Mouse (Mus musculus) E14TG2a.4 (cell line): ENCODE measurements around the gene Angptl6.

Experiments used
- H3K27me3 ChIP-seq: 2 replicates; pipeline ENCODE4 v1.6.1; 2014; ENCODE audit warnings: low read length, control low read depth; ENCODE audit not compliant: insufficient read depth
- H3K36me3 ChIP-seq: 2 replicates; pipeline ENCODE4 v1.6.1; 2014; ENCODE audit warnings: low read length, control low read depth; ENCODE audit not compliant: insufficient read depth
- H3K4me1 ChIP-seq: replicated peaks from 2 replicates; pipeline ENCODE4 v1.6.1; 2014; ENCODE audit warnings: low read depth, low read length, control low read depth
- H3K4me3 ChIP-seq: replicated peaks from 2 replicates; pipeline ENCODE4 v1.5.1; 2014; ENCODE audit warnings: mild to moderate bottlenecking, low read length
- H3K9me3 ChIP-seq: 2 replicates; pipeline ENCODE4 v1.6.1; 2014; ENCODE audit warnings: low read length, control low read depth
- CTCF ChIP-seq: conservative IDR thresholded peaks from 2 replicates; pipeline ENCODE4 v1.5.1; 2014; ENCODE audit warnings: low read length
- NANOG ChIP-seq: IDR thresholded peaks from 2 replicates; pipeline ENCODE4 v1.6.1; 2014; ENCODE audit warnings: borderline replicate concordance, low read length, mixed read lengths
- POU5F1 ChIP-seq: IDR thresholded peaks from 2 replicates; pipeline ENCODE4 v1.6.1; 2014; ENCODE audit warnings: low read length, borderline replicate concordance

Gene Angptl6

GRCm38 (mm10) chr9:20888386-20888765, 8.8 kb upstream of the Angptl6 start:
- Histone ChIP-seq H3K9me3 (peaks cover 35% of the 10 kb centered on the region), H3K36me3 (peaks cover 49% of the 10 kb centered on the region), H3K4me3 (peak overlapping the region; percentile 100), H3K4me1 (peaks cover 40% of the 10 kb centered on the region), H3K27me3 (no peaks in the 10 kb centered on the region)
- TF ChIP-seq POU5F1 = no peak
- TF ChIP-seq CTCF = no peak
- TF ChIP-seq NANOG = no peak

DNA sequence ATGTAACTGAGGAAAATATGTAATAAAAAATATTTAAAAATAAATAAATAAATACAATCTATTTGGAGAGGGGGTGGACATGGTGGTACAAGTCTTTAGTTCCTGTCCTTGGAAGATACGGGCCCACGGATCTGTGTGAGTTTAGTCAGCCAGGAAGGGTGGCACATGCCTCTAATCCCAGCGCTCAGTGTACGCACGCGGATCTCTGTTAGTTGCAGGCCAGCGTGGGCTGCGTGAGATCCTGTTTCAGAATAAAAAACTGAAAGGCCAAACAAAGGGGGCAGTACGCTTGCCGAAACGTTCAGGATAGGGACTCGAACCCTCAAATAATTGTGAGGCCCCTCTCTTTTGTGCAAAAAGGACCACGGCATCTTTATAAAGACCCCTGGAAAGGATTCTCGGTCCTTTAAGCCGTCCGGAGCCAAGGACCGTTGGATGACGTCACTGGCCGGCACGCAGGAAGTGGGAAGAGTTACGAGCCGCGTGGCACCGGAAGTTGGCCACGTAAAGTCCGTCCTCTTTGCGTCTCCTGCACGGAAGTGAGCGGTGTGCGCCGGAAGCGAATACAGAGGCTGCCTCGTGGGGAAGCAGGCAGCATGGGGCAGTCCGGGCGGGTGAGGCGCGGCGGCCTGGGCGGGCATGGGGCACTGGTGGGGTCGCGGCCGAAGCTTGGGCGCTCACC, 8.3 kb upstream of the Angptl6 start, which contains the start of gene Ppan:
Gene Ppan, plus strand, starts transcription at position 472 of the 682 bp plus-strand sequence.
- Histone ChIP-seq H3K36me3 (peaks cover 44% of the 10 kb centered on the region), H3K4me3 (peak within 1 kb of the TSS; percentile 100), H3K4me1 (peaks cover 36% of the 10 kb centered on the region), H3K9me3 (peaks cover 39% of the 10 kb centered on the region), H3K27me3 (no peaks in the 10 kb centered on the region)
- no peak for TF ChIP-seq NANOG
- TF ChIP-seq CTCF = no peak
- no peak for TF ChIP-seq POU5F1

GRCm38 (mm10) chr9:20887191-20887590, 7.7 kb upstream of the Angptl6 start:
- H3K9me3 ChIP-seq = peaks cover 44% of the 10 kb centered on the region
- peaks cover 37% of the 10 kb centered on the region for H3K36me3 ChIP-seq
- H3K4me1 ChIP-seq = peaks cover 30% of the 10 kb centered on the region
- no peaks in the 10 kb centered on the region for H3K27me3 ChIP-seq
- H3K4me3 ChIP-seq = no peak overlapping the region
- TF ChIP-seq CTCF (no peak), NANOG (no peak), POU5F1 (no peak)

DNA sequence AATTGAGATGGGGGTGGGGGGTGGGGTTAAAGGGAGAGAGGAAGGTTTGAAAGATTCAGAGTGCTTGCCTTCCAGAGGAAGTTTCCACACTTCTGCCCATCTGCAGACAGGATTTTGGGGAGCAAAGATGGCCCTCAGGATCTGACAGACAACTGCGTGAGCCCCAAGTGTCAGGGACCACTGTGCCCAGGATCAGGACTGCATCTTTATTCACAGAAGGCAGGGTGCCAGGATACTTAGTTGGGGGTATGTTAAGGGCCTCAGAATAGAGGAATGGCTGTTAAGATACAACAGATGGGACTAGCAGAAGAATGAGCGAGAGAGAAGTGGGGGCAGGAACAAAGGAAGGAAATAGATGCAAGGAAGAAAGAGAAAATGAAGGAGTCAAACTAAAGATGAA, 7.0 kb upstream of the Angptl6 start:
- Histone ChIP-seq H3K9me3 (peaks cover 49% of the 10 kb centered on the region), H3K27me3 (no peaks in the 10 kb centered on the region), H3K4me1 (peaks cover 24% of the 10 kb centered on the region), H3K36me3 (peaks cover 31% of the 10 kb centered on the region), H3K4me3 (no peak overlapping the region)
- no peak for TF ChIP-seq POU5F1
- TF ChIP-seq NANOG = no peak
- no peak for TF ChIP-seq CTCF

DNA sequence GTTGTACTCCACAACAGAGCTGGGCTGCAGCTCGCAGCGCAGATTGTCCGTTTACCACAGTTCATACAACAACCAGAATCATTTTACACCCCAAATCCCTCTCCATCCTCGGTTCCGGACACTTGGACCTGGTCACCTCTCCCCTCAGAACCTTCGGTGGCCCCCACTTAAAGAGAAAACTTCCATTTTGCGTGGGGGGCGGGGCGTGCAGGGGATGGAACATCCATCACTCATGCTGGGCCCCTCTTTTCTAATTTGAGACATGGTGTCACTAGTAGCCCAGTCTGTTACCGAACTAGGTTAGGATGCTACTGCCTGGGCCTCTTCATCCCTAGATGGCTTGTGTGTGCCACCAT, 839 bp downstream of the Angptl6 start:
- Histone ChIP-seq H3K4me1 (peaks cover 34% of the 10 kb centered on the region), H3K36me3 (peaks cover 16% of the 10 kb centered on the region), H3K9me3 (peaks cover 40% of the 10 kb centered on the region), H3K27me3 (no peaks in the 10 kb centered on the region), H3K4me3 (peak overlapping the region; percentile 79)
- TF ChIP-seq POU5F1 = no peak
- TF ChIP-seq NANOG = no peak
- TF ChIP-seq CTCF = no peak

- H3K36me3 ChIP-seq = peaks cover 21% of the 10 kb centered on the region
- peak; percentile 22 for TF ChIP-seq CTCF
- no peak for TF ChIP-seq POU5F1
- H3K4me1 ChIP-seq = peaks cover 35% of the 10 kb centered on the region
- H3K4me3 ChIP-seq = peak overlapping the region; percentile 79
- no peaks in the 10 kb centered on the region for H3K27me3 ChIP-seq
- peaks cover 36% of the 10 kb centered on the region for H3K9me3 ChIP-seq
Measured at GRCm38 (mm10) chr9:20878041-20878709, 1.4 kb downstream of the Angptl6 start.

DNA sequence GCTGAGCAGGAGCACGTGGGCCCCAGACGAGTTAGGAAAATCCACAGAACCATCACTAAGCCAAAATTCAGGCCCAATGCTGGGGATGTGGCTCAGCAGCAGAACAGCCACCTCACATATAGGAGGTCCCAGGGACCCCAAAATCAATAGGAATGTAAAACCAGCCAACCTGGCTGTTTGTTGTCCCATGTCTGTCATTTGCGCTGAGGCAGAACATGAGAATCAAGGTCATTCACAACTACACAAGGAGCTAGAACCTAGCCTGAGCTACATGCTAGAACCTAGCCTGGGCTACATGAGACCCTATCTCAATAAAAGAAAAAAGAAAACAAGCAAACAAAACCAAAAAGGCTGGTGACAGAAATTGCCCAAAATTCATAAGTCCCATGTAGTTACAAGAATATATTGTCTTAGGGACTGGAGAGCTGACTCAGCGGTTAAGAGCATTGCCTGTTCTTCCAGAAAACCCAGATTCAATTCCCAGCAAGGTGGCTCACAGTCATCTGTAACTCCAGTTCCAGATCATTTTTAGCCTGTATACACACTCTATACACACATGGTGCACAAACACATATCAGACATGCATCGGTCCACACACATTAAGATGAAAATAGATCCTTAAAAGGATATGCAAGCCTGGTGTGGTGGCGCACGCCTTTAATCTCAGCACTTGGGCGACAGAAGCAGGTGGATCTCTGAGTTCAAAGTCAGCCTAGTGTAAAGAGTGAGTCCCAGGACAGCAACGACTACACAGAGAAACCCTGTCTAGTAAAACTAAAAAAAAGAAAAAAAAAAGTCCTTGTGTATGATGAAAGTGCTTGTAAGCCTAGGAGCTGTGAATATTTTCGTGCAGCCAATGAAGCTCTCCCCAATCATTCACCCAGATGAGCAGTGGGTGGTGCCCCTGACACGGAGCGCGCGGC, 2.1 kb downstream of the Angptl6 start:
- peaks cover 28% of the 10 kb centered on the region for H3K9me3 ChIP-seq
- H3K36me3 ChIP-seq = peaks cover 28% of the 10 kb centered on the region
- H3K4me1 ChIP-seq = peaks cover 38% of the 10 kb centered on the region
- TF ChIP-seq NANOG = no peak
- no peak for TF ChIP-seq POU5F1
- no peaks in the 10 kb centered on the region for H3K27me3 ChIP-seq
- peak overlapping the region; percentile 73 for H3K4me3 ChIP-seq

GRCm38 (mm10) chr9:20876318-20877117, 3.0 kb downstream of the Angptl6 start:
- TF ChIP-seq NANOG (no peak), CTCF (no peak), POU5F1 (no peak)
- H3K9me3 ChIP-seq = peaks cover 22% of the 10 kb centered on the region
- peak overlapping the region; percentile 73; the same call in 1 of the 2 replicates for H3K4me3 ChIP-seq
- H3K27me3 ChIP-seq = no peaks in the 10 kb centered on the region
- H3K4me1 ChIP-seq = peaks cover 38% of the 10 kb centered on the region
- H3K36me3 ChIP-seq = peaks cover 37% of the 10 kb centered on the region
